Mouse (Mus musculus) embryonic fibroblast, embryonic 13.5 days (primary cell): Measurements from ENCODE around the gene Aldh5a1.

ENCODE experiments used
- CTCF ChIP-seq: IDR thresholded peaks from 2 replicates; pipeline ENCODE4 v1.5.1; 2011; ENCODE audit warnings: mild to moderate bottlenecking, control low read depth, low read length, moderate library complexity, borderline replicate concordance; ENCODE audit not compliant: insufficient read depth
- POLR2A ChIP-seq: IDR thresholded peaks from 2 replicates; pipeline ENCODE4 v1.6.1; 2011; ENCODE audit warnings: low read depth, mild to moderate bottlenecking, control low read depth, low read length, moderate library complexity

GRCm38 (mm10) chr13:24981031-24981430, 43.6 kb upstream of the Aldh5a1 start:
- no peak for TF ChIP-seq POLR2A
- TF ChIP-seq CTCF = no peak
